Mouse (Mus musculus): ENCODE measurements around the gene Bscl2. TPM values are rescaled to one million over a fixed set of nuclear protein-coding genes. Genes with fewer than 3 reads are reported as not detected.
A peak's percentile ranks its signal among the peaks of the same experiment; 100 is the strongest.

The Bscl2 gene
- 10 to 100 TPM; 25.8 to 34.7 TPM for total RNA-seq (2021)

DNA sequence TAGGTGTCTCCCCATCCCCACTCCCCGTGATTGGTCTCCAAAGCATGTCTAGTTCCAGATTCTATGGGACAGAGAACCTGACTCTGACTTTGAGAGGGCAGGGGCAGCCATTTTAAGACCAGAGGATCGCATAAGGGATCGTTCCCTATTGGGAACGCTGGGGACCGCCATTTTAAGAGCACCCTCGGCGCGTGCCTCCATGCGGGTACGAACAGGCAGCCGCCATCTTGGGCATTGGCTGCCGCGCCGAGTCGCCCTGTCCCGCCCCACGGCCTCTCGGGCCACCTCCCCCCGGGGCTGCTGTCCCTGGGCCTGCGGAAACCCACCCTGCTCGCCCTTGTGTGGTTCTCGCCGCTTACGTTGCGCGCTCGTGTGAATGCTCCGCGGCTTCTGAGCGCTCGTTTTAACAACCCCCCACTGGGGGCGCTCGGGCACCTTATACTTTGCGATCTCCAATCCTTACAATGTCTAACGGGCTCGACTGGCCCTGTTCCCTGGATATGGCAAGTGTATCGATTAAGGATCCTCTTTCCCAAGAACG is at the start of gene Bscl2:
TSS of gene Bscl2 (plus strand) at position 217 of the 541 bp plus-strand sequence.
- DNase-seq = peak; percentile 89 to 90
- intact Hi-C loops (cut with DNase I) = loop anchor here (2.0 kb wide), 1 partner anchor 17 kb away; the partner anchor contains the start of gene Hnrnpul2

DNA sequence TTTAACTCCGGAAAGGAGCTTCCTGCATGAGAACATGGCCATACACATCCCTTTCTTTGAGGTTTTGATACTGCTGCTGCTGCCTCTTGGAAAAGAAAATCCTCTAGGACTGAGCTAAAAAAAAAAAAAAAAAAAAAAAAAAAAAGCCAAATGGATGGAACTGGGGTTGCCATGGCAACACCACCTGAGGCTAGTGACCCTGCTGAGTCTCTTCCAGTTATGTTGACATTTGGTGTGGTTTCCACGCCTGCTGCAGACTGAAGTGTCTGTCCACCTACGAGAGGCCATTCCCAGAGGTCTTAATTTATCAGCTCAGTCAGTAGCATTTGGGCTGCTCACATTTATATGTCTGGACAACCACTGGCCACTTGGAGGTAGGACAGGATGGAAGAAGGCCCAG is 48.7 kb upstream of the Bscl2 start:
- intact Hi-C loops (cut with DNase I) = no loop called here
- DNase-seq = no peak

DNA sequence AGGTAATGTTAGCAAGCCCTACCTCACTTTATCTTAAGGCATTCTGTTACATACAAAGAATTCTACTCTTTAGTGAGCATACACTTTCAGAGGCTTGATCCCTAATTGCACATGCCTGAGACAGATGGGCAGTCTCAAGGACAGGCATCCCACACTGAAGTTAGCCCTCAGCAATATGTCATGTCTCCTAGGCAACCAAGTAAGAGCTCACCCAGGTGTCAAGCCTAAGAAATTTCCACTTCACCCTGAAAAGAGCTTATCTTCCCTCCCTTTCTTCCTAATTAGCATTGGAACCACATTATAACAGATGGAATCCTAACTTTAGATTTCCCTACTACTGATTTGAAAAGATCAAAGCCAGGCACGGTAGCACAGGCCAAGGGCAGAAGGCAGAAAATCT is 48.1 kb upstream of the Bscl2 start:
- no peak for DNase-seq
- intact Hi-C loops (cut with DNase I) = no loop called here

DNA sequence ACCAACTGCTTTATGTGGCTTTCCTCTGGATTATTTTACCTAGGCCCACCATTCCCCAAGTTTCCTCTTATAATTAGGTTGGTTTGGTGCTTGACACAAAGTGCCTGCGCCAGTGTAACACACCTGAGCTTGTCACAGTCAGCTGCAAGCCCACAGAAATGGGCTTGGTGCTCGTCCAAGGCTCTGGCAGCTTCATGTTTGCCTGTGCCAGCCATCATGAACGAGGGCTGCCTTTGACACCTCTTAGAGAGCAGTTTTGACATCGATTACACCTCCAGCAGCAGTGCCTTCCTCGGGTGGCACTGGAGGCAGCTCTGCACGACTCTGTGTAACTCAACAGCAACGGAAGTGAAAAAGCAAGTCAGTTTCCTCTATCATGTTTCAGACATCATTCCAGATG is 47.1 kb upstream of the Bscl2 start:
- no peak for DNase-seq
- intact Hi-C loops (cut with DNase I) = no loop called here

DNA sequence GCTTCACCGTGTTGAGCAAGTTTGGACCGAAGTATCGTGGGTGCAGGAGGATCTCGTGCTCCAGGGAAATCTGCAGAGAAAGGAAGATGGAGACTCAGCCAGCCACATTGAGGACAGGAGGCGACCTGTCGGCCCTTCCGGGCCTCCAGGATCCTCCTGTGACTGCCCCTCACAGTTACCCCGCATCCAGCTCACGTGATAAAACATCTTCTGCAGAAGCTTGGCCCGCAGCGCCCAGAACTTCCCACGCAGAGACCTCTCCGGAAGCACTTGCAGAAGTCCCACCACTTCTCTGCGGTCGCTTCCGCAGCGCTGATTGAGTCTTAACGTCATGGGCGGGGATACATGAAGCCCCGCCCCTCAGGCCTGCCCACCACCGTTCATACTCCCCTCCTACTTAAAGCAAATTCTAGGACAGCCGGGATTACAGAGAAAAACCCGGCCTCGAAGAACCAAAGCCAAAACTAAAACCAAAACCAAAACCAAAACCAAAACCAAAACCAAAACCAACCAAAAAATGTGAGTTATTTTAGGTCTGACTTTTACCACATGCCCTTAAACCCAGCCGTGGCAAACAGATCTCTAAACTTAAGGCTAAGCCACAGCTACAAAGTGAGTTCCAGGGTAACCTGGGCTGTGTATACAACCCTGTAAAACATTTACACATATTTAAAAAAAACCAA is 38.9 kb upstream of the Bscl2 start, which contains the start of gene Polr2g:
TSS of gene Polr2g (minus strand) at position 314 of the 683 bp plus-strand sequence.
- peak; percentile 92 to 93 for DNase-seq
- intact Hi-C loops (cut with DNase I) = no loop called here

DNA sequence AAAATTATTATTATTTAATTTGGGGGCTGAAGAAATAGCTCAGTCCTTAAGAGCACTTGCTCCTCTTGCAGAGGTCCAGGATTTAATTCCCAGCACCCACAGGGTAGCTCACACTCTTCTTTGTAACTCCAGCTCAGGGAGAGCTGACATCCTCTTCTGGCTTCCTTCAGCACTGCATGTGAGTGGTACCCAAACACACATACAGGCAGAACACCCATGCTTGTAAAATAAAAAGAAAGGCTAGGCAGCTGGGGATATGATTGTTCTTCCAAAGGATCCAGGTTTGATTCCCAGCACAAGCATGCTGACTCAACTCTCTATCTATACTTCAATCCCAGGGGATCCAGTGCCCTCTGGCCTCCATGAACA is 38.3 kb upstream of the Bscl2 start:
- no peak for DNase-seq
- intact Hi-C loops (cut with DNase I) = no loop called here

DNA sequence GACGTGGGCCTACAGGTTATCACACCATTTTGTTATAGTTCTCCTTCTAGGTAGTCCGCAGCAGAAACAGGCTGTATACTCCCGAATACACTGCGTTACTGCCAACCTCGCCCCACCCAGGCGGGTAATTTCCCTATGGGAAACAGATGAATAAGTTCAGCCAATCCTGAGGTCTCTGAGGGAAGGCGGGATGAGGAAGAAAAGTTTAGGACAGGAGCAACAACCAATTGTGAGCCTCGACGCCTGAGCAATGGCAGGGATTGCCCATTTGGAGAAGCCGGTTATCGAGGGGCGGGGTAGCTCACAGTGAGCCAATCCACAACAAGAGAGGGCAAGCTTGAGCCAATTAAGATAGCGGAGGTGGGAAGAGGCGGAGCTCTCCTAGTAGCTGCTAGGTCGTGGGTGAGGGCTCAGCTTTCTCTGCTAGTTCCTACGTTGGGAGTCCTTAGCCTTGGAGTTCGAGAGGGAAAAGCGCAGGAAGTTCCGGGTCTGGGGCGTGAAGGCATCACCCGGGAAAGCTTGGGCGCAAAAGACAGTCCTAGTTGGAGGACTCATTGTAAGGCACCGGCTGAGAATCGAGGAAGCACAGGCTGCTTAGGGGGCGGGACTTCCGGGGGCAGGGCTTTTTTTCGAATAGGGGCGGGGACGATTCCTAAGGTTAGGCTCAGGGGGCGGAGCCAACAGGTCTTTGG is 35.0 kb upstream of the Bscl2 start, which contains the start of gene Zbtb3:
TSS of gene Zbtb3 (plus strand) at position 426 of the 692 bp plus-strand sequence.
- intact Hi-C loops (cut with DNase I) = loop anchor here (2.0 to 5.0 kb wide), 2 partner anchors 17 to 45 kb away; partner anchors contain the start of genes Nxf1 and Ttc9c
- peak; percentile 97 for DNase-seq

DNA sequence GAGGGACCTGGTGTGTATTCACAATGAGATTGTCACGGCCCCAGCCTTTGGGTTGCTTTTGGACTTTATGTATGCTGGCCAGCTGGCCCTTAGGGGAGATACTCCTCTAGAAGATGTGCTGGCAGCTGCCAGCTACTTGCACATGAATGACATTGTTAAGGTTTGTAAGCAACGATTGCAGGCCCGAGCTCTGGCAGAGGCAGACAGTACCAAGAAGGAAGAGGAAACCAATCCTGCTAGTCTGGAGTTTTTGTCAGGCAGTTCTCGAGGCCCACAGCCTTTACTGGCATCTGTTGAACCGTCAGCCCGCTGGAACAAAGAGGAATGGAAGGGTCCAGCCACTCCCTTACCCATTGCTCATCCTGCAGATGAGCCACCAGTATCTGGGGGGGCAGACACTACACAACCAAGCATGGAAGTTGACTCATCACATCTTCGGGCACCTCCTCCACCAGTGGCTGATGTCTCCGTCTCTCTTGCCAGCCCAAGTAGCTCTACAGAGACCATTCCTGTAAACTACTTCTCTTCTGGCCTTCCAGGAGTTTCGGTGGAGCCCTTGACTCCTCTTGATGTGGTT is 34.0 kb upstream of the Bscl2 start:
- no peak for DNase-seq
- intact Hi-C loops (cut with DNase I) = loop anchor here (2.0 to 5.0 kb wide), 2 partner anchors 16 to 46 kb away; partner anchors contain the start of genes Nxf1 and Ttc9c

DNA sequence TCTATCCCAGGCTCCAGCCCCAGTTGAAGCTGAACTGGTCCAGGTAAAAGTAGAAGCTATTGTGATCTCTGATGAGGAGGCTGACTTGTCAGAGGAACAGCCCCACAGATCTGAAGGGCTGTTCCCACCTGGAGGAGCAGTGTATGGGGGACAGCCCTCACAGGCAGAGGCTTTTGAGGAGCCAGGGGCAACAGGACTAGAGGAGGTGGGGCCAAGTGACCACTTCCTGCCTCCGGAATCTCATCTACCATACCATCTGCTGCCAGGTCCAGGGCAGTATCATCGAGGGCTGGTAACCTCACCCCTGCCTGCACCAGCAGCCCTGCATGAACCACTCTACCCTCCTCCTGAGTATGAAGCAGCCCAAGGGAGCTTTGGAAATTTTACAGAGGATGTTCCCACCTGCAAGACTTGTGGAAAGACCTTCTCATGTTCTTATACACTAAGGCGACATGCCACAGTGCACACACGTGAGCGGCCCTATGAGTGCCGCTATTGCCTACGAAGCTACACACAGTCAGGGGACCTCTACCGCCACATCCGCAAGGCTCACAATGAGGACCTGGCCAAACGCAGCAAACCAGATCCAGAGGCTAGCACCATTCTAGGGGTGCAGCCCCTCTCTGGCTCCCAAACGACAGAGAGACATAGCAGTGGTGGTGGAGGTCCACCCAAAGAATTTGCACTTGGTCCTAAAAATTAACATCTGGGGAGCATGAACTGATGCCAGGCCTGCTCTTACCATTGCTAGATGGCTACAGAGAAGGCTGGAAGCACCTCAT is 33.2 kb upstream of the Bscl2 start:
- intact Hi-C loops (cut with DNase I) = loop anchor here (2.0 to 5.0 kb wide), 2 partner anchors 15 to 47 kb away; partner anchors contain the start of genes Nxf1 and Ttc9c
- DNase-seq = no peak

DNA sequence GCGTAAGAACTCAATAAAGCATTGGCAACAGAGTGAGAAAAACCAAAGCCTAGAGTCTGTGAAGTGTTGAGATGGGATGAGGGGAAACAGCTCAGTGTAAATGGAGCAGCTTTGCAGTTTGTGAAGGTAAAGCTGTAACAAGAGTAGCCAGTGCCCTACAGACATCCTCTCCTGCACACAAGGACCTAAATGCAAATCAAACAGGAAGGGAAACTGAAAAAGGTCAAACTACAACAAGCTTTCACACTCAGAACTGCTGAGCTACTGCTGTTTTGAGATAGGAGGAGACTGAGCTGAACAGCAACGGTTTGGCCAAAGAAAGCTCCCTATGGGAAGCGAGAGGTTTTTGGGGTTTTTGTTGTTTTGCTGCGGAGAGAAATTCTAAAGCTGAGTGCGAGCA is 30.5 kb upstream of the Bscl2 start:
- intact Hi-C loops (cut with DNase I) = no loop called here
- no peak for DNase-seq

DNA sequence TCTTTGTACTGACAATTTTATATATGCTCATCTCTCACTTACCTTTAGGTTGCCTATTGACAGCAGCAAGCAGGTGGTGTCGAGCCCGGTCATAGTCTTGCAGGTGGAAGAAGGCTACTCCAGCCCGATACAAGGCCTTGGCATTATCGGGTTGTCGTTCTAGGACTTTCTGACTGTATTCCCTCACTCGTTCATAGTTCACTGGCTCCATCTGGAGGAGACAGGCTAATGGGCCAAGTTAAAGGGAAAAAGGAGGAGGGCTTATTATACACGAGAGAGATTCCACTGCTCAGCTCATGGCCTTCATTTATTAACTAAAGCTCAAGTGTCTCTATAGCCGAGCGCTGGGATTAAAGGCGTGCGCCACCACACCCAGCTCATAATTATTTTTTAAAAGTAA is 21.5 kb upstream of the Bscl2 start:
- intact Hi-C loops (cut with DNase I) = no loop called here
- no peak for DNase-seq

DNA sequence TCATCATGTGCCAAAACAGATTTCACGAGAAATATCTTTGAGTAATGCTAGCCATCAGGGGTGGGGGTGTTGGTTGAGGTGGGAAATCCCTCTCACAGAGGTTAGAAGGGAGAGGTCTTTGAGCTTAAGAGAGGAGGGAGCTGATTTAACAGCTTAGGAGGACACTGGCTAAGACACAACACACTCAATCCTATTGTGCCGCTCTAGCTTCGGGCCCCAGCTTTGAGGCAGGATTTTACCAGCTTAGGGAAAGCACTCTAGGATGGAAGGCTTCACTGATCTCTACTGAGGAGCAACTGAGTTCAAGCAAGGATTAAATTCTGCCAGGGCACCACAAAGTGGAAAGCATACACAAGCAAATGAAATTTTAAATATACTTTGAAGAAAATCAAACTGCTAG is 20.3 kb upstream of the Bscl2 start:
- no peak for DNase-seq
- intact Hi-C loops (cut with DNase I) = no loop called here

DNA sequence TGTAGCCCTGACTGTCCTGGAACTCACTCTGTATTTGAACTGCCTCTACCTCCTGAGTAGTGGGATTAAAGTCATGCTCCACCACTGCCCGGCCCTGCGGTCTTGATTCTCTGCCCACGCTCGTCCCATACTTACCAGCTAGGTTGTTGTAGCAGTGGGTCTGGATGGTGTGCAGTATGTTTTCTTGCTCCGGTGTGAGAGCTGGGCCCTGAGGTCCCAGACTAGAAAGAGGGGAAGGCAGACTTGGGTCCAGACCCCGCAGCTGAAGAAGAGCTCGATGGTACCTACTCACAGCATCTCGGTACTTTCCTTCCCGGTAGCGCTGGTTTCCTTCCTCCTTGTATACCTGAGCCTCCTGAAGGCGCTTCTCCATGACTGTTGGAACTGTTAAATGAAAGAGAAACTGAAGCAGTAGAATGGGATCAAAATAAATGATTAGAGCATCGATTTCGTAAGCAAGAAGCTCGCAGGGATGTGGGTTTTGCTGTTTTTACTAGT is 18.9 kb upstream of the Bscl2 start:
- DNase-seq = no peak
- intact Hi-C loops (cut with DNase I) = loop anchor here (2.0 kb wide), 1 partner anchor 16 kb away; the partner anchor contains the start of gene Zbtb3

DNA sequence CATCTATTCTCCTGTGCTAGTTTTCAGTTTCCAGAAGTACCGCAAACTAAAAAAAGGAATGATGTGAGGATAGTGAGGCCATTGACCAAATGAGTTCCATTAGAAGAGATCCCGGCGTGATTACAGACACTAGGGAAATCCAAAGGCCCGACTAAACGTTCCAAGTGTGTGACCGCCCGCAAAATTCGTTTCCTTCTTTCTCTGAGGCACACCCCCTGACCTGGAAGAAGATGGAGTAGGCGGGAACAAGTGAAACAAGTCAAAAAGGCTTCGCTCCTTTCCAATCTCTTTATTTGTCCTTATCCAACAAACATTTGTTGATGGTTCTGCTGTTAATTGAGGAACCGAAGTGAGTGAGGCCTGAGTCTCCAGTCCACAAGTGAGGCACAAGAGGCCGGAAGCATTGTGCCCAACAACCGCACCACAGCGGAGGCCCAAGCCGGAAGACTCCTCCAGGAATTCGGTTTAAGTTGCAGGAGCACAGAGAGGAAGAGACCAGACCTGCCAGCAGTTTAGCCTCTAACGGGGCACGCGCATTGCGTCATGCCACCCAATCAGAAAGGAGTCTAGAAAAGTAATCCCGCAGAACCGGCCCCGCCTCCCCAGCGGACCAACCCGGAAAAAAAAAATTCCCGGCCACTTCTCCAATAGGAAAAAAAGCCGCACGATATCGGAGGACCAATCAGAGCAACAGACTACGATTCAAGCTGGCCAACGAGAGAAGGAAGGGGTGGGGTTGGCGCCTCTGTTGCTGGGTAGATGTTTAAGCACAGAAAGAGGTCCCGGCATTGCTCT is 18.3 kb upstream of the Bscl2 start, which contains the start of gene Ttc9c:
TSS of gene Ttc9c (minus strand) at position 533 of the 795 bp plus-strand sequence.
- intact Hi-C loops (cut with DNase I) = loop anchor here (2.0 kb wide), 1 partner anchor 16 kb away; the partner anchor contains the start of gene Zbtb3
- DNase-seq = peak; percentile 97 to 98

DNA sequence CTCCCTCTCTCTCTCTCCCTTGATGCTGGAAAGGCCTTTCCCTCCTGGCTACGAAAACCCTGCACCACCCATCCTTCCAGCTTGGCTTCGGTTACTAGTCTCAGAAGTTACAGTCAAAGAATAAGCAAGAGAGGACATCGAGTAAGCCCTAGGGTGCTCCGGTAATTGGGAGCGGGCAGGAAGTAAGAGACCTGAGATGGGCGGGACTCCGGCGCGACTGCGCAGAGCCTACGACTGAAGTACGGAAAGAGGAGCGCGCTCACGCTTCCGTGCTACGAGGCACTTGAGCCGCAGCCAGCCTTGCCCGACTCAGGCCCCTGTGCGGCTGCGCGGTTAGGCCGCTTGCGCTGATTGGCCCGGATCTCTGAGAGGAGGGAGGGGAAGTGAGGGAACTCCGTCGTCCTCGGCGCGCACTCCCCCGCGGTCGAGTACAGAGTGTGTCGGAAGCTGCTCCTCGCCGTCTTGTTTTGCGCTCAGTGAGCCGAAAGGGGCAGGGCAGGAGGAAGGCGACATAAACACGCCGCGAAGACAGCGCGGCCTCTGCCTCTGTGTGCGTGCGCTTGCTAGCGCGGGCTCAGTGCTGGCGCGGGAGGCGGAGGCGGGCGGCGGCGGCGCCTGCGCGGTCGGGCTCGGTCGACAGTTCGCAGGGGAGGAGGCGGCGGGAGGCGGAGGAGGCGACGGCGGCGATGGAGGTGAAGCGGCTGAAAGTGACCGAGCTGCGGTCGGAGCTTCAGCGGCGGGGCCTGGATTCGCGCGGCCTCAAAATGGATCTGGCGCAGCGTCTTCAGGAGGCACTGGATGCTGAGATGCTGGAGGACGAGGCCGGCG is 17.5 kb upstream of the Bscl2 start, which contains the start of gene Hnrnpul2:
TSS of gene Hnrnpul2 (plus strand) at position 415 of the 828 bp plus-strand sequence.
- intact Hi-C loops (cut with DNase I) = loop anchor here (2.0 kb wide), 2 partner anchors 17 kb away; partner anchors contain the start of genes Bscl2 and Zbtb3
- DNase-seq = peak; percentile 99

DNA sequence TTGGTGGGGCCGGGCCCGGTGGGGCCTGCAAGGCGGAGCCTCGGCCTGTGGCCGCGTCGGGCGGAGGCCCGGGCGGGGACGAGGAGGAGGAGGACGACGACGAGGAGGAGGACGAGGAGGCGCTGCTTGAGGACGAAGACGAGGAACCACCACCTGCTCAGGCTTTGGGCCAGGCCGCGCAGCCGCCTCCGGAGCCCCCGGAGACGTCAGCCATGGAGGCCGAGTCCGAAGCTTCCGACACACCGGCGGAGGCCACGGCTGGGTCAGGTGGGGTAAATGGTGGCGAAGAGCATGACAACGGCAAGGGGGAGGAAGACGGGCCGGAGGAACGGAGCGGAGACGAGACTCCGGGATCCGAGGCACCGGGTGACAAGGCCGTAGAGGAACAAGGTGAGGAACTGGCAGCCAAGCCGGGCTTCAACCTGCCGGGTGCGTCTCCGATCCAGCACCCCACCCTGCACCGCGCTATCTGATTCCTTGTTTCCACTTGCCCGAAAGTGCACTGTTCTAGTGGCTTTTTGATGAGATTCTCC is 16.8 kb upstream of the Bscl2 start:
- intact Hi-C loops (cut with DNase I) = loop anchor here (2.0 kb wide), 1 partner anchor 16 kb away; the partner anchor contains the start of gene Bscl2
- no peak for DNase-seq

DNA sequence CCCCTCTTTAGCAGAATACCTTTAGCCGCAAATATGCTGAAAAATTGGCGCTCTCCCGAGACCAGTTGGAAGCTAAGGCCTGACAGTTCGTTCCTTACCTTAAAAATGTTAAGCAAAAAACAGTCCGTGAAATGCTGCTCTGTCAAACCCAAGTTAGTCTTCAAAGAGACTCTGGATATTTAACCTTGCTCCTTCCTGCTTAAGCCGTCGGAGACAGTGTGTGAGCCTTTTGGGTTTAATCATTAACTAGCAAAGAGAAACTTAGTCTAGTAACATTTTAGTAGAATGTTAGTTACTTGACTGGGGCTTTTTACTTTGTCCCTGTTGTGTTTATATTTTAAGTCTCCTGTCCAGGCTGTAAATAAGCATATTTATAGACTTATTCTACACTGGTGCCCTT is 16.1 kb upstream of the Bscl2 start:
- intact Hi-C loops (cut with DNase I) = loop anchor here (2.0 kb wide), 1 partner anchor 16 kb away; the partner anchor contains the start of gene Bscl2
- no peak for DNase-seq

DNA sequence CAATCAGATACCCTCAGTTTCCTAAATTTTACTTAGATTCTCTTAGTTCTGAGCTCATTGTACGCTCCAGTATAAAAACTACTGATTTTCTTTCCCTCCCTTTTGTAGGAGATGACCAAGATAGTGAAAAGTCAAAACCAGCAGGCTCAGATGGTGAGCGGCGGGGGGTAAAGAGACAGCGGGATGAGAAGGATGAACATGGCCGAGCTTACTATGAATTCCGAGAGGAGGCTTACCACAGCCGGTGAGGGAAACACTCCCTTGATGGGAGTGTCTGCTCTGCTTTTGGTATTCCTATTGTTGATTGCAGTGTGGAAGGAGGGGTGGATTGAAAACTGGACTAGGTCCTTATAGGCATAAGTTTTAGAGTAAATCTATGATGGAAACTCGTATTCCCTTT is 14.6 kb upstream of the Bscl2 start:
- intact Hi-C loops (cut with DNase I) = no loop called here
- DNase-seq = no peak

Measured in heart, postnatal 10 days (tissue).